Mouse (Mus musculus) retina, postnatal 7 days (tissue): Measurements from ENCODE around the gene Ogfrl1.

ENCODE experiments used
- DNase-seq: peaks from one replicate; pipeline ENCODE4 v3.0.0-alpha.2; 2012; ENCODE audit warnings: low read depth, low spot score

Ogfrl1 gene

DNA sequence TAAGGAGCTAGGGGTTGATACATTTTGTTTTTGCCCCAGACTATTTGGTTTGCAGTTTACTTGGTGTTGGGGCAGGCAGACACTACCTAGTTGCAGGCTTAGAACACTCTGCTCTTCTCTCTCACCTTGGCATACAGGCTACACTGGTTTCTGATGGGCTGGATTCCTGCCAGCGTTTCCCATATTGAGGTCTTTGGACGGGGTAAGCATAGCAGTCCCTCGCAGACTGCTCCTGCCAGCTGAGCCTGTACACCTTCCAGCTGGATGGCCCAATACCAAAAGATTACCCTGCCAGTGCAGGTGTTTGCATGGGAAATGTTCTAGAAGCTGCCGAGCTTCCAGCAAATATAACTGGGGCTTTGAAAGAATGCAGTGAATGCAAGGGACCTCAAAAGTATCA, 45.8 kb downstream of the Ogfrl1 start:
- DNase-seq = no peak

DNA sequence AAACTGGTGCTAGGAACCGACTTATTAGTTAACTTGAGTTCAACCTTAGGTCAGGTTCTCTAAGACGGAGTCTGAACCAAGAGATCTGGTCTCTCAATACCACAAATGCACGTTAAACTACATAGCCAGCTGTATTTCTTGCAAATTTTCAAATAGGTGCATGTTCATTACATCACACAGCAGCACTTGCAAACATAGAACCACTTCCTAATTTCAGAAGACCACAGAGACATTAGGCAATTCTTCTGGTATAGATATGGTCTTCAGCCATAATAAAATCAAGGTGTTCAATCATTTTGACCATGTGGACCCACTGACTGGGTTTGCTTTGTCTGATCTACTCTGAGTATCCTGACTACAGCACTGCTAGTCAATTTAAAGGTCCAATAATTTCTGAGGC, 51.9 kb downstream of the Ogfrl1 start:
- no peak for DNase-seq

DNA sequence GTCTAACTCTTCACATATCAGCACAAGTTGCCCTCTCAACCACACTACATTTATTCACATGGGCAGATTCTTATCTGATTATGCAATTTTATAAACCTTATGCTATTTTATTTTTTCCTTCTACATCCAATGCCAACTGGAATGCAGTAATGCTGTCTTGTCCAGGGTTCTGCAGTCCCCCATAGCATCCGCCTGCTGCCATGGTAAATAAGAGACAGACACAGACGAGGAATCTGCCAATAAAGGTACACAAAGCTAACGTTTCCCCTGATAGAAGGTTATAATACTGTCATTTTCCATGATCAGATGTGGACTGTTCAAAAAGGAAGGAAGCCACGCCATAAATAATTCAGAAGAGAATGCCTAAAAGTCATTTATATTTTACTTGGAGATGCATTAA, 54.7 kb downstream of the Ogfrl1 start:
- no peak for DNase-seq

DNA sequence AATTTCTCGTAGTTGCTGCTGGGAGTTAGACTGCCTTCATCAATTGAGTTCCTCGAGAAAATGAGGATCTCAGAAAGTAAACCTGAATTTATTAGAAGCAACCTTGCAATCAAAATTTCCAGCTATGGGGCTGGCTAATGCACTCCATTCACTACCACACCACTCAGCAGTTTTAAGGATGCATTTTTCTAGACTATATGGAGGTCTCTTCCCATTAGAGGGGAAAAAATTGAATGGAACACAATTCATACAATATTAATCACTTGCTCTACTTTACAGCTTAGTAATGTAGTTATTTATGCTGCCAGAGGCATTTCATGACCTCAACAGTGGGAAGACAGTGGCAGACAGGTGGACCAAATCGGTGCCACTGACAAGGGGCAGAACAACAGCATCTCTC, 55.3 kb downstream of the Ogfrl1 start:
- no peak for DNase-seq

DNA sequence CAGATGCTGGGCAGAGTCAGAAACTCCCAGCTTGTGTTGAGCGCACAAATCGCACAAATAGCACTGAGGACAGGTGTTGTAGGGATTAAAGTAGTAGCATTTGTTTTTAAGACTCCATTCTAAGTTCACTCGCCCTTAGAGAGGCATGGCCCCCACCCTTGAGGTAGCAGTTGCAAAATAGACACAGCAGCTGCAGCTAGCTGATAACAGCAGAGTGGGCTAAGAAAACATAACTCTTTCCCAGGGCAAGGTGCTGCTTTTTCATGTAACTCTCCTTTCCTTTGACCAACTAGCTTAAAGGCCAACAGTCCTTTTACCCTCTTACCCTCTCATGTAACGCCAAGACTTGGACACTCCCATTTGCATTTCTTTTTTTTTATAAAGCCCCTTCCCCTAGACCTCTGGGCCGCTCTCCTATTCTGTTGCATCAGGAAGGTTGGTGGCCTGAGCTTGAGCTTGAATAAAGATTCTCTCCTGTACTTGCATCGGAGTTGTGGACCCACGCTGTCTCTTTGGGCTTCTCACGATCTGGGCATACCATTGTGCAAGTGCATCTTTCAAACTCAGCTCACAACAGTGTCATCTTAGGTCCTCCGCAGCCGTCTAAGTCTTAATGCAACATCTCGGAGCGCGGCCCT, 61.7 kb downstream of the Ogfrl1 start:
- no peak for DNase-seq

DNA sequence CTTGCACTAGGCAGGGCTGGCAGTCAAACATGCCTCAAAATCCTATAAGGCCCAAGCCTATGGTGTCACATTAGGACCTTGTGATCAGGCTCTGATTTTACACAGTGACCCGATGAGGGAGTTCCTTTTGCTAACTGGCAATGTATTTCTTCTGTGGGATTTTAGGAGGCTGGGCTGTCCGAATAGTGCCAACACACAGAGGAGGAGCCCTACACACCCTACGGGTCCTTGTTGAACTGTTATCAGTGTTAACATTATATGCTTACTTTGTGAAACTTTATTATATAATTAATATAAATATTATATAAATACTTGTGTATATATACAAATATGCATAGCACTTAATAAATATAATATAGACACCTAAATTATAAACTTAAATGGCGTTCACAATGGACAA, 62.5 kb downstream of the Ogfrl1 start:
- no peak for DNase-seq

DNA sequence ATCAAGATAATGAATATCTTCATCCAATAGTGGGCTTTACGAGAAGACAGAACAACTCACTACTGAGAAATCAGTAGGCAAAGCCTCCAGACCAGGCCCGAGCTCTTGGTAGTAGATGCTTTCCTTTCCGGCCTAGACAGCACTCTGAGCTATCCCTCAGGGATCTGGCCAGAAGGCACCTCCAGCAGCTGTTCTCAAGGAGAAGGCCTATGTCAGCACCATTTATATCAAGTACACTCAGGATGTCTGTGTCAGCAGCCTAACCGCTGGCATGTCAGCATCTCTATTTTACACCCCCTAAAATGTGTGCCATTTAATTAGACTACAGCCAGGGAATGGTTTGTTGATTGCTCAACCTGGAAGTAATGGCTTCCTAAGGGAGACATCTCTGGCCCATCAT, 65.4 kb downstream of the Ogfrl1 start:
- DNase-seq = no peak

DNA sequence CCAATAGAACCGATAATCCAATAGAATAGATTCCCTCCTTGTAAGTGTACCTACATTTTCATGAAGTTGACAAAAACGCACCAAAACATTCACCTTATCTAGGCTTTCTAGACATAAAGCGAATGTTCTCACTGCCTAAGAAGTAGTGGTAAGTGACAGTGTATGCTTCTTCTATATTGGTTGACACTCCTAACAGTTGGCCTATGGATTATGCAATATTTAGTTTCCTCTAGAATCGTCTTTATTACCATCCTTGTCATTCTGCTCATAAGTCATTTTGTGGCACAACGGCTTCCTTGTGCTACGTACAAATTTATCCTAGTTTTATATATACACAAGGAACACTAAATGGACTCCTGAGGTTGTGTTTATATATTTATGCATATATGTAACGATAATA, 72.4 kb downstream of the Ogfrl1 start:
- DNase-seq = no peak

DNA sequence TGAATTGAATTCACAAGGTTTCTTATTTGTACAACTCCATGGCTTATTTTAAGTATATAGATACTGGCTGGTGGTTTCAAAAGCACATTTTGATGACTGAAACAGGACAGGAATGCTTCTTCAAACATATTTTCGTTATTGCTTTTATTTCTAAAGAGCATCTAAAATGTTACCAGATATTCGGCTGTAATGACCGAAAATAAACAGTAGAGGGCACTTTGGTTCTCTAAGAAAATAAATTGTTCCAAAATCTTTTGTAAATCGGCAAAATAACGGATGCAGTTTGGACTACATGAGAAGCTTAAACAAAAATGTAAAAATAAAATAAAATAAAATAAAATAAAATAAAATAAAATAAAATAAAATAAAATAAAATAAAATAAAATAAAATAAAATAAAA, 73.3 kb downstream of the Ogfrl1 start:
- DNase-seq = peak; percentile 23

DNA sequence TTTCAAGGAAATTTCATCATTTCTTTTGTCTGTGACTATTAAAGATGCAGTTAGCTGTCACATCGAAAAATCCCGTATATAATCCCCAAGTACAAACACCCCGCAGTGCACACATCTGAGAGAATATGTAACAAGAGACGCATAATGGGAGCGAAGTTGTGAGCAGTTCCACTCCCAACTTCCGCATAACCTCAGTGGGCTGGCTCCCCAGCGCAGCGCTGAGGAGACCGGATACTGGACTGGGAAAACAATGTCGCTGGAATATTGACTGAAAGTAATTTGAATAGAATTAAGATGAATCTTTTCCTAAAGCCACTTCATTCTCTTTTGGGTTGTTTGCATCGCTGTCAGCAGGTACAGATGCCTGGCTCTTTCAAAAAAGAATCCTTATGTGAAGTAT, 74.3 kb downstream of the Ogfrl1 start:
- DNase-seq = no peak

DNA sequence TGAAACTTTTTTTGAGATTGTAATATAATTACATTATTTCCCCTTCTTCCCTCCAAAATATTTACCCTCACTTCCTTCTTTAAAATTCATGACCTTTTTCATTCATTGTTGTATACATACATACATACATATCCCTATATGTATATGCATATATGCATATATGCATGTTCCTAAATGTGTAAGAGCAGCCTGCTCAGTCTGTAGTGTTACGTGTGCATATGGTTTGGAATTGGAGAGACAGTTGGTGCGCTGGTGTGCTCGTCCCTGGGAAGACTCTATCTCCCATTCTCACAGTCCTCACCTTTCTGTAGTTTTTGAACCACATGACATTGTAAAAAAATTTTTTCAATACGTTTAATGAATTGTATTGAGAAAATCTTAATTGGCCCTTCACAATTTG, 75.4 kb downstream of the Ogfrl1 start:
- no peak for DNase-seq

DNA sequence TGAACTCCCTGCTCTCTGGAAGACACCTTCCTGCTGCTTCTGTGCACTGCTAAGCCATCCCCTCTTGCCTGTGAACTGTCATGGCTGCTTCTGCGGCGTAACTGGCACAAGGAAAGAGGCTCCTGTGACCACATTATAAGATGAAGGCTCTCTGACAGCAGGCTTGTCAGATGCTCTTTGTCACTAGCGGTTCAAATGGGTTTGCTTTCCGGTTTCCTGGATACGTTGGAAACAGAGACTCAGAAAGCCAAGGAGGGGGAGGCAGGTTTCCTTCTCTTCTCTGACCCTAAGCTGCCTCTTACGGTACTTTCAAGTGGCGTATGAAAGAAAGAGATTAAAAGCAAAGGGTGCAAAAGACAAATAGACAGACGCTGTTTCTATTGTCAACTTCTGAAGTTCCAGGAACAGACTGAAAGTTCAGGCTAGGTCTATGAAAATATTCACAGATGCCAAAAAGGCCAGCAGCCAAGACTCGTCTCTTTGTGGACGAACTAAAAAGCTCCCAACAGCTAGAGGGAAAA, 76.2 kb downstream of the Ogfrl1 start:
- no peak for DNase-seq

DNA sequence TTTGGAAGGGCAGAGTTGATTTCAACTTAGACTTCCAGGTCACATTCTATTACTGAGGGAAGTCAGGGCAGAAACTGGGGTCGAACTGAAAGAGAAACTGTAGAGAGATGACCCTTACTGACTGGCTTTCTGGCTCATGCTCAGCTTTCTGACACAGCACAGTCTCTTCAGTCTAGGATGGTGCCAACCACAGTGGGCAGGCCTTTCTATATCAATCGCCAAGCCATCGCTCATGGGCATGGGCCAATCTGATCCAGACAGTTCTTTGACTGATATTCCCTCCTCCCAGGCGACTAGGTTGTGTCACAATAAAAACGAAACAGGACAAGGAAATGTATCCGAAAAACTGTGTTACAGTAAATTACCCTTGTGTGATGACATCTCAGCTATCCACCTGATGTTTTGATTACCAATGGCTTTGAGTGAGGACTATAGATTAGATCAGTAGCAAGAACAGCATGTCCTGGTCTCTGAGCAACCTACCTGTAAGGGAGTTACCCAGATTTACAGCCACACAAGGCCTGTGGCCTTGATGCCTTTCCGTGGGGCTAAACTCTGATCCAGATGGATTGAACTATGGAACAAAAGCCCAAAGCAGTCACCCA, 76.9 kb downstream of the Ogfrl1 start:
- no peak for DNase-seq
